Mouse (Mus musculus) stomach, postnatal 0 days (tissue): ENCODE data around the gene Tecrl.

Source experiments
- CTCF ChIP-seq: IDR thresholded peaks from 2 replicates; pipeline ENCODE4 v1.5.1; 2016; ENCODE audit warnings: antibody characterized with exemption, low read depth, mild to moderate bottlenecking, moderate library complexity
- EP300 ChIP-seq: optimal IDR thresholded peaks from 2 replicates; pipeline ENCODE3; 2016; ENCODE audit warnings: antibody characterized with exemption

DNA sequence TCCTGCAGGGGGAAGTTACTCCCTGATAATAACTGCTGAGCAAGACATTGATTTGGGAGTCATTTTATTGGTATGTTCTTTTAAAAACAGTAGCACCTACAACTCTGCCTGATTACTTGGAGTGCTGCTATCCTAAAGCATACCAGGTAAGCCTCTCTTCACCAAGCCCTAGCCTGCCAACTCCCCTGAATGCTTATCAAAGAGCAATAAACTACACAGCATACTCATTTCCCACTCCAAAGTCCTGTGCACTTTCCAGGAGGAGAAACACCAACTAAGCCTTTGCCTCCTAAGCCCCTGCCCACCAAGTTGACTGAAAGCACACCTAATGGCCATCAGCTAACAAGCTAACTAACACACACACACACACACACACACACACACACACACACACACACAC, 94.9 kb downstream of the Tecrl start:
- TF ChIP-seq CTCF (no peak), EP300 (no peak)
